Mouse (Mus musculus): ENCODE results near the gene Coq3. TPM values are rescaled to one million over a fixed set of nuclear protein-coding genes. Genes with fewer than 3 reads are reported as not detected.

Gene Coq3
- polyA plus RNA-seq (2015; fragmentation: Nextera tagmentation; extraction: Ambion mirVana) = 14.7 and 15.8 TPM in 2 replicates

DNA sequence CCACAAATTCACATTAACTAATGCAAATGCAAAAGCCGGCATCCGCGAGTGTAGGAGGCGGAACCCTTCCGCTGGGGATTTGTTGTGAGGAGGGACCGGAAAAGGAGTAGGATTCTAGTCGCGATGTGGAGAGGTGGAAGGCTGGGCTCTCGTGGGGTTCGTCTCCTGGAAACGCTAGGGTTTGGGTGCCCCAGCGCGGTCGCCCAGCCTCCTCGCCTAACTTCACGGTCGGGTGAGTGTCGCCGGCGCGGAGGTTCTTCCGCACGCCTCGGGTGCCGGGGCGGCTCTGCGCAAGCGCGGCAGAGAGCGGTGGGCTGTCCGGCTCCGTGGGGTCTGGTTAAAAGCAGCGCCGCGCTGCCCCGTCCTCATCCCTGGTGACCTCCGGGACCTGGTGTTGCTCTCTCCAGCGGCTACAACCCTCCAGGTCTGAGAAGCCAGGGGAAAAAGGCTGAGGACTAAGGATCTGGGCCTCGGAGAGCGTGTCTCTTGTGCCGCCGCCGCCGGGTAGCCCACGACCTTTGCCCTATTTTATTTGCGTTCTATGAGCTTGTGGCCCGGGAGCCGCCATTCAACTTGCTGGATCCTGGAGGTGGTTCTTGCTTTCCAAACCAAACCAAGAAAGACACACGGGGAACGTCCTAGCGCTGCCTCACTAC, at the start of gene Coq3:
TSS of gene Coq3 (plus strand) at position 109 of the 656 bp plus-strand sequence.
- under 1% methylated on average over 51 of the region's 51 CpGs for WGBS
- peak; percentile 95 for ATAC-seq (ENCODE audit: low FRiP score)
- peaks cover 8% of the 10 kb centered on the region for H3K36me3 ChIP-seq
- peak within 1 kb of the TSS; percentile 75 for H3K4me3 ChIP-seq (replicated peaks)
- no peaks in the 10 kb centered on the region for H3K27me3 ChIP-seq (replicated peaks)
- H3K9ac ChIP-seq (replicated peaks) = peak within 1 kb of the TSS; percentile 69
- H3K4me1 ChIP-seq = peaks cover 11% of the 10 kb centered on the region
- H3K4me2 ChIP-seq = peak within 1 kb of the TSS; percentile 68
- H3K9me3 ChIP-seq (replicated peaks) = no peaks in the 10 kb centered on the region
- peak within 1 kb of the TSS; percentile 93 for H3K27ac ChIP-seq (replicated peaks)

GRCm38 (mm10) chr4:21832844-21833243, 46.6 kb upstream of the Coq3 start:
- H3K36me3 ChIP-seq = peaks cover 19% of the 10 kb centered on the region
- no peaks in the 10 kb centered on the region for H3K4me1 ChIP-seq
- no peak overlapping the region for H3K9ac ChIP-seq (replicated peaks)
- ATAC-seq (ENCODE audit: low FRiP score) = no peak
- H3K27ac ChIP-seq (replicated peaks) = no peak overlapping the region
- WGBS = 97% methylated on average over 8 of the region's 8 CpGs
- no peaks in the 10 kb centered on the region for H3K27me3 ChIP-seq (replicated peaks)
- H3K4me3 ChIP-seq (replicated peaks) = no peak overlapping the region
- no peak overlapping the region for H3K4me2 ChIP-seq
- H3K9me3 ChIP-seq (replicated peaks) = no peaks in the 10 kb centered on the region

GRCm38 (mm10) chr4:21847481-21848286, 31.8 kb upstream of the Coq3 start, which contains the start of gene Pnisr:
Pnisr (plus strand) TSS chr4:21847583.
- peak; percentile 98 for ATAC-seq (ENCODE audit: low FRiP score)
- H3K27me3 ChIP-seq (replicated peaks) = no peaks in the 10 kb centered on the region
- under 1% methylated on average over 50 of the region's 50 CpGs for WGBS
- peak within 1 kb of the TSS; percentile 100 for H3K27ac ChIP-seq (replicated peaks)
- peak within 1 kb of the TSS; percentile 82 for H3K4me3 ChIP-seq (replicated peaks)
- H3K36me3 ChIP-seq = no peaks in the 10 kb centered on the region
- H3K4me2 ChIP-seq = peak within 1 kb of the TSS; percentile 61
- H3K4me1 ChIP-seq = peaks cover 29% of the 10 kb centered on the region
- H3K9ac ChIP-seq (replicated peaks) = peak within 1 kb of the TSS; percentile 95
- no peaks in the 10 kb centered on the region for H3K9me3 ChIP-seq (replicated peaks)

DNA sequence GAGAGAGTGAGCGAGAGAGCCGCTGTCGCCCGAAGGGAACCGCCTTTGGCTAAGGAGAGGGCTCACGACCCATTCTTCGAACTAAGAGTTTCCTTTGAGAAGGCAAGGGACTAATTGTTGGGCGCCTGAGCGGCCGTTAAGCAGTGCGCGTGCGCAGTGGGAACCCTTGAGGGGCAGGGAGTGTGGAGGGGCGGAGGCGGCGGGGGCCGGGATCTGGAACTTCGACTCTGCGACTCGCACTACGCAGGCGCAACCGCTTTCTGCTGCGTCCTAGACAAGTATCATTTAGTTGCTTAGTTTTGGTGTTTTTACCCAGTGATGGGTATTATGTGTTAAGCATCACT, 31.2 kb upstream of the Coq3 start:
- H3K4me2 ChIP-seq = peak overlapping the region; percentile 61
- peaks cover 29% of the 10 kb centered on the region for H3K4me1 ChIP-seq
- H3K27me3 ChIP-seq (replicated peaks) = no peaks in the 10 kb centered on the region
- peak overlapping the region; percentile 95 for H3K9ac ChIP-seq (replicated peaks)
- ATAC-seq (ENCODE audit: low FRiP score) = peak; percentile 91
- H3K9me3 ChIP-seq (replicated peaks) = no peaks in the 10 kb centered on the region
- no peaks in the 10 kb centered on the region for H3K36me3 ChIP-seq
- under 1% methylated on average over 24 of the region's 24 CpGs for WGBS
- H3K27ac ChIP-seq (replicated peaks) = peak overlapping the region; percentile 100
- peak overlapping the region; percentile 82 for H3K4me3 ChIP-seq (replicated peaks)

GRCm38 (mm10) chr4:21857481-21857880, 22.0 kb upstream of the Coq3 start:
- Histone ChIP-seq H3K9me3 (replicated peaks) (no peaks in the 10 kb centered on the region), H3K27ac (replicated peaks) (no peak overlapping the region), H3K9ac (replicated peaks) (no peak overlapping the region), H3K4me3 (replicated peaks) (no peak overlapping the region), H3K27me3 (replicated peaks) (no peaks in the 10 kb centered on the region), H3K4me2 (no peak overlapping the region), H3K4me1 (no peaks in the 10 kb centered on the region), H3K36me3 (peaks cover 54% of the 10 kb centered on the region)
- WGBS = 69% methylated on average over 1 of the region's 1 CpGs
- no peak for ATAC-seq (ENCODE audit: low FRiP score)

- Histone ChIP-seq H3K36me3 (peaks cover 57% of the 10 kb centered on the region), H3K4me2 (no peak overlapping the region), H3K27ac (replicated peaks) (no peak overlapping the region), H3K4me1 (no peaks in the 10 kb centered on the region), H3K27me3 (replicated peaks) (no peaks in the 10 kb centered on the region), H3K9ac (replicated peaks) (no peak overlapping the region), H3K4me3 (replicated peaks) (no peak overlapping the region), H3K9me3 (replicated peaks) (no peaks in the 10 kb centered on the region)
- ATAC-seq (ENCODE audit: low FRiP score) = no peak
- 97% methylated on average over 1 of the region's 1 CpGs for WGBS
Observed at GRCm38 (mm10) chr4:21865226-21865625, 14.2 kb upstream of the Coq3 start.

DNA sequence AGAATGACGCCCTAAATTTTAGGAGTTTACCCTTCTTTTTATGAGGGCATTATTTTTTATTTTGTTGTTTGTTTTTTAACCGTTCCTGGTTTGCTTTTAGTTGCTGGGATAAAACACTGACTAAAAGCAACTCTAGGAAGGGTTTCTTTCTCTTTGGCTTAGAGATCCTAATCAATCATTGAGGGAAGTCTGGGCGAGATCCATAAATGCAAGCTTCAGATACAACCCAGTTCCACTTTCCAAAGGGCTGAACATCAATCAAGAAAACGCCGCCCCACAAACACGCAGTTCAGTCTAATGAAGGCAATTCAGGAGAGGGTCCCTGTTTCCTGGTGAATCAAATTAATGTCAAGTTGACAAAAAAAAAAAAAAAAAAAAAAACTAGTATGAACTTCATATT, 697 bp upstream of the Coq3 start:
- peak overlapping the region; percentile 68 for H3K4me2 ChIP-seq
- ATAC-seq (ENCODE audit: low FRiP score) = peak; percentile 1; the same call in 1 of the 2 replicates
- 12% methylated on average over 6 of the region's 6 CpGs for WGBS
- peaks cover 11% of the 10 kb centered on the region for H3K4me1 ChIP-seq
- no peaks in the 10 kb centered on the region for H3K27me3 ChIP-seq (replicated peaks)
- peaks cover 15% of the 10 kb centered on the region for H3K36me3 ChIP-seq
- H3K27ac ChIP-seq (replicated peaks) = no peak overlapping the region
- no peak overlapping the region for H3K9ac ChIP-seq (replicated peaks)
- peak overlapping the region; percentile 75 for H3K4me3 ChIP-seq (replicated peaks)
- H3K9me3 ChIP-seq (replicated peaks) = no peaks in the 10 kb centered on the region

DNA sequence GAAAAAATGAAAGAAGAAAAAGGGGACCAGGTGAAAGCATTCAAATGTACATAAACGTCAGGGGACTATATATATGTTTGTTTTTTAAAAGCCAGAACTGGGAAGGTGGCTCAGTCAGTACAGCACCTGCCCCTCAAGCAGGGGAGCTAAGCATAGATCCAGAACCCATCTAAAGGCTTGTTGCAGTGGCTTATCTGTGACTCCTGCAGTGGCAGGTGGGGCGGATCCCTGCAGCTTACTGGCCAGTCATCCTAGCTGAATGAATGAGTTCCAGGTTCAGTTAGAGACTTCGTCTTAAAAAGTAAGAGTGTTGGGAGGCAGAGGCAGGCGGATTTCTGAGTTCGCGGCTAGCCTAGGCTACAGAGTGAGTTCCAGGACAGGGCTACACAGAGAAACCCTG, 3.3 kb downstream of the Coq3 start:
- no peak overlapping the region for H3K27ac ChIP-seq (replicated peaks)
- H3K4me3 ChIP-seq (replicated peaks) = no peak overlapping the region
- H3K9me3 ChIP-seq (replicated peaks) = no peaks in the 10 kb centered on the region
- peaks cover 11% of the 10 kb centered on the region for H3K4me1 ChIP-seq
- H3K4me2 ChIP-seq = no peak overlapping the region
- no peak for ATAC-seq (ENCODE audit: low FRiP score)
- no peaks in the 10 kb centered on the region for H3K36me3 ChIP-seq
- H3K27me3 ChIP-seq (replicated peaks) = no peaks in the 10 kb centered on the region
- WGBS = 95% methylated on average over 6 of the region's 6 CpGs
- no peak overlapping the region for H3K9ac ChIP-seq (replicated peaks)

DNA sequence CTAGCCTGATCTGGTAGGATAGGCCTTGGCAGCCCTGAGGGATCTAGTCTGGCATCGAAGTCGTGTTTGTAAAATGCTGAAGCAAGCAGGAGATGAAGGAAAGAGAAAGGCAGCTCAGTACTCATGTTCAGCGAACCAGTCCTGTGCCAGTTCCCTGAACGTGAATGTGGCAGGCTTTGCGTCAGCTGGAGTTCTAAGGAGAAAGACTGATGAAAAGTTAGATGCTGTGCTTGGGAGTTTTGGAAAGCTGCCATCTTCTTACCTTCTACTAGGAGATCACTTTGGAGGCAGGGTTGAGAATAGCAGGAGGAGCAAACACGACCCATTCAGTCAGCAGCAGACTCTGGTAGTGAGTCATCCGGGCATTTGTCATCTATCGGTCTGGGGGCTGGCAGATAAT, 6.4 kb downstream of the Coq3 start:
- ATAC-seq (ENCODE audit: low FRiP score) = no peak
- Histone ChIP-seq H3K4me1 (no peaks in the 10 kb centered on the region), H3K9ac (replicated peaks) (no peak overlapping the region), H3K36me3 (no peaks in the 10 kb centered on the region), H3K9me3 (replicated peaks) (no peaks in the 10 kb centered on the region), H3K4me2 (no peak overlapping the region), H3K27me3 (replicated peaks) (no peaks in the 10 kb centered on the region), H3K27ac (replicated peaks) (no peak overlapping the region), H3K4me3 (replicated peaks) (no peak overlapping the region)
- WGBS = 88% methylated on average over 8 of the region's 8 CpGs

- Histone ChIP-seq H3K36me3 (no peaks in the 10 kb centered on the region), H3K4me3 (replicated peaks) (peak within 1 kb of the TSS; percentile 60), H3K9me3 (replicated peaks) (no peaks in the 10 kb centered on the region), H3K4me2 (peak within 1 kb of the TSS; percentile 68), H3K9ac (replicated peaks) (peak within 1 kb of the TSS; percentile 99), H3K4me1 (peaks cover 25% of the 10 kb centered on the region), H3K27ac (replicated peaks) (peak within 1 kb of the TSS; percentile 94), H3K27me3 (replicated peaks) (no peaks in the 10 kb centered on the region)
- WGBS = under 1% methylated on average over 63 of the region's 83 CpGs
- peak; percentile 88 for ATAC-seq (ENCODE audit: low FRiP score)
Observed at GRCm38 (mm10) chr4:21930971-21931771, 51.7 kb downstream of the Coq3 start, which contains the start of gene Faxc. Faxc (plus strand) TSS chr4:21931329.
